Mouse (Mus musculus) frontal cortex, adult (tissue): ENCODE measurements around the gene Cplane1.

Experiments
- ATAC-seq: cut with Nextera tagmentation; 2 replicates; pipeline ENCODE4 v1.9.2; 2017; ENCODE audit warnings: mild to moderate bottlenecking, moderate library complexity, mixed read lengths; ENCODE audit not compliant: low TSS enrichment

Cplane1 gene

DNA sequence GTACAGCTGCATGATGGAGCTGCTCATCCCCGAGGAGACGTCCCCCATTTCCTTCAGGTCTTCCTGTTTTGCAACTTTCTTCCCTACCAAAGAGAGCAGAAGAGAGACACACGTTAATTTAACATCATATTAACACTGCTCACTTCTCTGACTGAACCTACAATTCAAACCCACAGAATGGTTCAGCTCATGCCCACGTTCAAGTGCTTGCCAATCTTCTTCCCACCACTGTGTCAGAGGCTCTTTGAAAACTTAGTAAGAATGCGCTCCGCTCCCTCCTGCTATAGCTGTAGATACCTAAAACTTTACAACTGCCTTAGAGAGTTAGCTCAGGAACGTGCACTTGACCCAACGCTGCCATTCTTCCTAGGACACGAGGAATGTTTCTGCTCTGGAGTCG is 134.0 kb downstream of the Cplane1 start:
- ATAC-seq = peak; percentile 57; the same call in 1 of the 2 replicates

DNA sequence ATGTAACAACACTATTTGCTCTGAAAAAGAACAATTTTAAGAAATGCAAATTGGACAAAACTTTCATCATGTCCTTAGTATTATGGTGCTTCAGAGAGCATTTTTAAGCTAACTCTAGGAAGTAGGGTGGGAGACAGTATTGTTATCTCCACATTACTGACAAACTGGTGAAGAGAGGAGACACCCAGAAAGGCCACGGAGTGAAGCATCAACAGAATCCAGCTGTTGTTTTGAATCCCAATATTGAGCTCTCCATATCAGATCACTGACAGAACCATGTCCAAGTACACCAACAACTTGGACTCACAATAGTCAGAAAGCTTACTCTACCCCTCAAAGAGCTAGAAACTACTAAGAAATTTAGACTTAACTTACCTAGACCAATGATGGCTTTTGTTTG is 136.6 kb downstream of the Cplane1 start:
- no peak for ATAC-seq

DNA sequence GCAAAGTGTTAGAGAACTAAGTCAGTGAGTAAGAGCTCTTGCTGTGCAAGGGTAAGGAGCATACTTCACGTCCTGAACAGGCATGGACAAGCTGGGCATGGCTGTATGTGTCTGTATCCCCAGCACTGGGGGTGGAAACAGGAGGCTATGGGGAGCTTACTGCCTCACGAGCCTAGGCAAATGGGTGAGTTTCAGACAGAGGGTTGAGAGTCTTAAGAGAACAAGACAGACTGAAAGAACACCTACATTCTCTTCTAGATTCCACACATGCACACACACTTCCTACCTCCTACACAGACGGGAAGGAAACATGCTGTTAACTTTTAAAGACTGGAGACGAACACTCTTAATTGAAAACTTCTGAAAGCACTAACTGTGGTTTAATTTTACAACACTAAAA is 148.5 kb downstream of the Cplane1 start:
- peak; percentile 99 for ATAC-seq

DNA sequence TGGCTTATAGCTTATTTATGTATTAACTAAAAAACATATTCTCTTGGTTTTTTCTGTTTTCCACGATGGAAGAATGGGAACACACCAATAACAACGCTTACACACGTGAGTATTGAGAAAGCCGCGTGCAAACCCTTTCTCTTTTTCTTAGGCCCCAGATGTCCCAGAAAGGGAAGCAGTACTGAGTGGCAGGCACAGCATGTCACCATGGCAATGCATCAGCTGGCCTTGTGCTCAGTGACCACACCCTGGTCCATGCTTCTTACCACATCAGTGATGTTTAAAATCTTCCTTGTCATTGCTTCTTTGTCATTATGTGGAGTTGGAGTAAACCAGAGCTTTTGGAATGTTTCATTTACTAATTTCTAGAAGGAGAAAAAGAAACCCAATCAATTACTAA is 150.3 kb downstream of the Cplane1 start:
- no peak for ATAC-seq
